Mouse (Mus musculus): ENCODE results near the gene Eif4ebp2. TPM values are rescaled to one million over a fixed set of nuclear protein-coding genes. Genes with fewer than 3 reads are reported as not detected.

Eif4ebp2 gene
- polyA plus RNA-seq, 1 experiment = 277 TPM

- TF ChIP-seq CTCF (IDR thresholded peaks at IDR 0.05; ENCODE audit: borderline replicate concordance, control insufficient read depth, extremely low read depth, insufficient read depth, low read length, poor library complexity) (no peak), POLR2A (IDR thresholded peaks at IDR 0.05; ENCODE audit: control insufficient read depth, extremely low read depth, insufficient read depth, low read length, poor library complexity) (no peak)
- Histone ChIP-seq H3K36me3 (ENCODE audit: control insufficient read depth, insufficient read depth, low read length) (no peaks in the 10 kb centered on the region), H3K27ac (ENCODE audit: control insufficient read depth, insufficient read depth, low read length) (no peak overlapping the region), H3K27me3 (ENCODE audit: control insufficient read depth, insufficient read depth, low read length) (no peaks in the 10 kb centered on the region), H3K4me3 (ENCODE audit: control insufficient read depth, insufficient read depth, low read length) (no peak overlapping the region), H3K4me1 (replicated peaks; ENCODE audit: control insufficient read depth, insufficient read depth, low read length) (no peaks in the 10 kb centered on the region)
- WGBS = 62% methylated on average over 8 of the region's 8 CpGs
- no peak for DNase-seq
Observed at GRCm38 (mm10) chr10:61491573-61491972, 39.1 kb upstream of the Eif4ebp2 start.

- WGBS = 91% methylated on average over 6 of the region's 6 CpGs
- TF ChIP-seq POLR2A (IDR thresholded peaks at IDR 0.05; ENCODE audit: control insufficient read depth, extremely low read depth, insufficient read depth, low read length, poor library complexity) (no peak), CTCF (IDR thresholded peaks at IDR 0.05; ENCODE audit: borderline replicate concordance, control insufficient read depth, extremely low read depth, insufficient read depth, low read length, poor library complexity) (no peak)
Observed at GRCm38 (mm10) chr10:61488522-61489110, 36.2 kb upstream of the Eif4ebp2 start.

GRCm38 (mm10) chr10:61486551-61487339 lies 34.3 kb upstream of the Eif4ebp2 start:
- no peak for DNase-seq
- 91% methylated on average over 8 of the region's 8 CpGs for WGBS
- no peaks in the 10 kb centered on the region for H3K27me3 ChIP-seq (ENCODE audit: control insufficient read depth, insufficient read depth, low read length)
- no peaks in the 10 kb centered on the region for H3K36me3 ChIP-seq (ENCODE audit: control insufficient read depth, insufficient read depth, low read length)
- H3K27ac ChIP-seq (ENCODE audit: control insufficient read depth, insufficient read depth, low read length) = no peak overlapping the region
- no peaks in the 10 kb centered on the region for H3K4me1 ChIP-seq (replicated peaks; ENCODE audit: control insufficient read depth, insufficient read depth, low read length)
- TF ChIP-seq POLR2A (IDR thresholded peaks at IDR 0.05; ENCODE audit: control insufficient read depth, extremely low read depth, insufficient read depth, low read length, poor library complexity) (no peak), CTCF (IDR thresholded peaks at IDR 0.05; ENCODE audit: borderline replicate concordance, control insufficient read depth, extremely low read depth, insufficient read depth, low read length, poor library complexity) (no peak)
- H3K4me3 ChIP-seq (ENCODE audit: control insufficient read depth, insufficient read depth, low read length) = no peak overlapping the region

More at GRCm38 (mm10) chr10:61488522-61489110, 36.2 kb upstream of the Eif4ebp2 start:
- H3K27ac ChIP-seq (ENCODE audit: control insufficient read depth, insufficient read depth, low read length) = no peak overlapping the region
- H3K4me1 ChIP-seq (replicated peaks; ENCODE audit: control insufficient read depth, insufficient read depth, low read length) = no peaks in the 10 kb centered on the region
- H3K27me3 ChIP-seq (ENCODE audit: control insufficient read depth, insufficient read depth, low read length) = no peaks in the 10 kb centered on the region
- H3K4me3 ChIP-seq (ENCODE audit: control insufficient read depth, insufficient read depth, low read length) = no peak overlapping the region
- H3K36me3 ChIP-seq (ENCODE audit: control insufficient read depth, insufficient read depth, low read length) = no peaks in the 10 kb centered on the region
- no peak for DNase-seq

DNA sequence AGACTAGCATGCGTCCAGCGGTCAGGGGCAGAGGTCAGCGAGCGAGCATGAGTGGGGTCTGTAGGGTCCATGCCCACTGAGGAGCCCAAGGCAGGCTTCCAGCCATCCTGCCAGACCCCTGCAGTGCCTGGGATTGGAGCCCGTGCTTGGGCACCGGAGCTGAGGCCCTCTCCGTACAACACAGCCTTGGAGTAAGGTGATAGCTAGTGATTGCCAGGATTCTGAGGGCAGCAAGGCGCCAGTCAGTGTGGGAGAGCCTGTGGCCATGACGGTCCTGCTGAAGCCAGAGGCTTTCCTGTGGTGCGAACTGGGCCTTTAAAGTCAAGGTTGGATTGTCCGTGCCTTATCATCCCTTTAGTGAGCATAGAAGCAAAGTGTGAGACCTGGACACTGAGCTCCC lies 32.3 kb upstream of the Eif4ebp2 start:
- Histone ChIP-seq H3K27ac (ENCODE audit: control insufficient read depth, insufficient read depth, low read length) (no peak overlapping the region), H3K4me3 (ENCODE audit: control insufficient read depth, insufficient read depth, low read length) (no peak overlapping the region), H3K4me1 (replicated peaks; ENCODE audit: control insufficient read depth, insufficient read depth, low read length) (no peaks in the 10 kb centered on the region), H3K36me3 (ENCODE audit: control insufficient read depth, insufficient read depth, low read length) (no peaks in the 10 kb centered on the region), H3K27me3 (ENCODE audit: control insufficient read depth, insufficient read depth, low read length) (no peaks in the 10 kb centered on the region)
- WGBS = 95% methylated on average over 11 of the region's 11 CpGs
- TF ChIP-seq POLR2A (IDR thresholded peaks at IDR 0.05; ENCODE audit: control insufficient read depth, extremely low read depth, insufficient read depth, low read length, poor library complexity) (no peak), CTCF (IDR thresholded peaks at IDR 0.05; ENCODE audit: borderline replicate concordance, control insufficient read depth, extremely low read depth, insufficient read depth, low read length, poor library complexity) (no peak)
- DNase-seq = no peak

DNA sequence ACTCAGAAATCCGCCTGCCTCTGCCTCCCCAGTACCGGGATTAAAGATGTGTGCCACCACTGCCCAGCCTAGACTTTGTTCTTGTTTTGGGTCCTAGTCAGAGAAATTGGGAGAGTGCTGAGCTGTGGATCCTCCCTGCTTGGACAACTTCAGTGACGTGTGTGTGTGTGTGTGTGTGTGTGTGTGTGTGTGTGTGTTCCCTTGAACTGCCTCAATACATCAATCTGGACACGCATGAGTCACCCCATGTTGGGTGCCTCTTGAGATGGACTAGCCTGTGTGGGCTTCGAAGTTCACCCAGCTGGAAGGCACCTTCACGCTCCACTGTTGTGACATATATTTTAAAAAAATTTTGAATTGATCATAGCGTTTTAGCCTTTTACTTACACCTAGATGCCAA lies 30.3 kb upstream of the Eif4ebp2 start:
- WGBS = 94% methylated on average over 7 of the region's 7 CpGs
- no peak for DNase-seq
- Histone ChIP-seq H3K27me3 (ENCODE audit: control insufficient read depth, insufficient read depth, low read length) (no peaks in the 10 kb centered on the region), H3K4me1 (replicated peaks; ENCODE audit: control insufficient read depth, insufficient read depth, low read length) (no peaks in the 10 kb centered on the region), H3K4me3 (ENCODE audit: control insufficient read depth, insufficient read depth, low read length) (no peak overlapping the region), H3K27ac (ENCODE audit: control insufficient read depth, insufficient read depth, low read length) (no peak overlapping the region), H3K36me3 (ENCODE audit: control insufficient read depth, insufficient read depth, low read length) (no peaks in the 10 kb centered on the region)
- no peak for TF ChIP-seq CTCF (IDR thresholded peaks at IDR 0.05; ENCODE audit: borderline replicate concordance, control insufficient read depth, extremely low read depth, insufficient read depth, low read length, poor library complexity)
- no peak for TF ChIP-seq POLR2A (IDR thresholded peaks at IDR 0.05; ENCODE audit: control insufficient read depth, extremely low read depth, insufficient read depth, low read length, poor library complexity)

DNA sequence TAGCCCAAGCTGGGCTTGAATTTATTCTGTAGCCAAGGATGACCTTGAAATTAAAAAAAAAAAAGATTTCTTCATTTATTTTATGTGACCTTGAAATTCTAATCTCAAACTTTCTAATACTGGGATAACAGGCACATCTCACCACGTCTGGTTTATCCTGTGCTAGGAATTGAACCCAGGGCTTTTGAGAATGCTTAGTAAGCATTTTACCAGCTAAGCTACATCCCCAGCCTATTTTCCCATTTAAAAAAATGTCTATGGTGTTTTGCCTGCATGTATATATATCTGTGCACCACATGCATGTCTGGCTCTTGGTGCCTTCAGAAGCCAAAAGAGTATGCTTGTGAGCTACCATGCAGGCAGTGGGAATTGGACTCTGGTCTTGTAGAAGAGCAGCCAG lies 28.0 kb upstream of the Eif4ebp2 start:
- WGBS = 82% methylated on average over 1 of the region's 1 CpGs
- H3K27me3 ChIP-seq (ENCODE audit: control insufficient read depth, insufficient read depth, low read length) = no peaks in the 10 kb centered on the region
- H3K4me3 ChIP-seq (ENCODE audit: control insufficient read depth, insufficient read depth, low read length) = no peak overlapping the region
- no peaks in the 10 kb centered on the region for H3K36me3 ChIP-seq (ENCODE audit: control insufficient read depth, insufficient read depth, low read length)
- peaks cover 6% of the 10 kb centered on the region for H3K4me1 ChIP-seq (replicated peaks; ENCODE audit: control insufficient read depth, insufficient read depth, low read length)
- TF ChIP-seq POLR2A (IDR thresholded peaks at IDR 0.05; ENCODE audit: control insufficient read depth, extremely low read depth, insufficient read depth, low read length, poor library complexity) (no peak), CTCF (IDR thresholded peaks at IDR 0.05; ENCODE audit: borderline replicate concordance, control insufficient read depth, extremely low read depth, insufficient read depth, low read length, poor library complexity) (no peak)
- H3K27ac ChIP-seq (ENCODE audit: control insufficient read depth, insufficient read depth, low read length) = no peak overlapping the region
- DNase-seq = no peak
